Mouse (Mus musculus) G1E (cell line): ENCODE results near the gene Sptb. TPM values are rescaled to one million over a fixed set of nuclear protein-coding genes. Genes with fewer than 3 reads are reported as not detected.

Experiments used
- ATAC-seq: 2 replicates; pipeline ENCODE4 v1.8.0; 2016; ENCODE audit warnings: mild to moderate bottlenecking; ENCODE audit not compliant: insufficient number of reproducible peaks, poor library complexity, low FRiP score, severe bottlenecking; ENCODE audit errors: extremely low read depth
- DNase-seq: peaks from one replicate; pipeline ENCODE4 v3.0.0; 2012; ENCODE audit warnings: low spot score
- H3K27me3 ChIP-seq: 2 replicates; pipeline ENCODE4 v1.6.1; 2012; ENCODE audit warnings: mild to moderate bottlenecking, low read length, inconsistent platforms; ENCODE audit not compliant: insufficient read depth
- H3K36me3 ChIP-seq: replicated peaks from 2 replicates; pipeline ENCODE3; 2012; ENCODE audit warnings: mild to moderate bottlenecking, inconsistent platforms
- H3K4me1 ChIP-seq: 2 replicates; pipeline ENCODE4 v1.6.1; 2012; ENCODE audit warnings: low read depth, low read length, inconsistent platforms, mixed read lengths; ENCODE audit not compliant: insufficient read depth
- H3K4me3 ChIP-seq: 2 replicates; pipeline ENCODE4 v1.5.1; 2012; ENCODE audit warnings: low read depth, mild to moderate bottlenecking, inconsistent platforms, low read length, moderate library complexity, mixed read lengths
- H3K9me3 ChIP-seq: replicated peaks from 2 replicates; pipeline ENCODE4 v1.6.1; 2012; ENCODE audit warnings: inconsistent platforms
- CTCF ChIP-seq: IDR thresholded peaks from 2 replicates; pipeline ENCODE4 v1.5.1; 2012; ENCODE audit warnings: low read depth, low read length, inconsistent platforms, mixed read lengths
- GATA1 ChIP-seq: IDR thresholded peaks from 2 replicates; pipeline ENCODE4 v1.6.1; 2012; ENCODE audit warnings: borderline replicate concordance, low read length, inconsistent platforms, mixed read lengths
- GATA2 ChIP-seq: IDR thresholded peaks from 2 replicates; pipeline ENCODE4 v1.6.1; 2012; ENCODE audit warnings: low read depth, low read length, inconsistent platforms, borderline replicate concordance
- POLR2AphosphoS5 ChIP-seq: IDR thresholded peaks from 2 replicates; pipeline ENCODE4 v1.6.1; 2012; ENCODE audit warnings: low read depth, low read length, inconsistent platforms; ENCODE audit not compliant: insufficient replicate concordance
- TAL1 ChIP-seq: conservative IDR thresholded peaks from 2 replicates; pipeline ENCODE4 v1.6.1; 2012; ENCODE audit warnings: low read depth, low read length, inconsistent platforms, mixed read lengths
- polyA plus RNA-seq: library from polyadenylated mRNA; stranded (reverse); fragments of >175 nt; gene quantifications from 2 replicates; pipeline ENCODE4 v1.2.3, GENCODE M21; 2012
- total RNA-seq, 2 experiments: library from RNA; stranded (forward) in 1 of 2; stranded (reverse) in 1 of 2; fragments of 200-1000 nt in 1 of 2; fragments of >200 nt in 1 of 2; fragmentation: Nextera tagmentation in 1 of 2; gene quantifications; 2 replicates each; pipeline ENCODE4 v1.2.3; 2014 to 2017

The Sptb gene
- total and polyA plus RNA-seq, 3 experiments = 78.7 to 231 (median 169) TPM

GRCm38 (mm10) chr12:76540701-76541221 lies 169.6 kb downstream of the Sptb start:
- Histone ChIP-seq H3K27me3 (peaks cover 47% of the 10 kb centered on the region), H3K4me1 (peaks cover 43% of the 10 kb centered on the region), H3K36me3 (no peaks in the 10 kb centered on the region), H3K4me3 (no peak overlapping the region), H3K9me3 (peaks cover 4% of the 10 kb centered on the region; the same call in 1 of the 2 replicates)
- TF ChIP-seq GATA2 = no peak
- TF ChIP-seq CTCF = no peak
- TF ChIP-seq GATA1 = no peak
- no peak for TF ChIP-seq TAL1
- no peak for TF ChIP-seq POLR2AphosphoS5
- no peak for ATAC-seq
- DNase-seq = no peak

- Histone ChIP-seq H3K4me1 (peaks cover 46% of the 10 kb centered on the region), H3K36me3 (peaks cover 2% of the 10 kb centered on the region), H3K4me3 (no peak overlapping the region), H3K27me3 (peaks cover 47% of the 10 kb centered on the region), H3K9me3 (peaks cover 4% of the 10 kb centered on the region; the same call in 1 of the 2 replicates)
- no peak for DNase-seq
- ATAC-seq = no peak
- TF ChIP-seq GATA2 = no peak
- TF ChIP-seq TAL1 = no peak
- TF ChIP-seq GATA1 = no peak
- no peak for TF ChIP-seq CTCF
- TF ChIP-seq POLR2AphosphoS5 = no peak
These were observed 170.2 kb downstream of the Sptb start for GRCm38 (mm10) chr12:76540169-76540568.

GRCm38 (mm10) chr12:76537434-76537833 lies 172.9 kb downstream of the Sptb start:
- peaks cover 70% of the 10 kb centered on the region for H3K27me3 ChIP-seq
- peaks cover 9% of the 10 kb centered on the region for H3K9me3 ChIP-seq
- TF ChIP-seq CTCF (no peak), GATA1 (no peak), POLR2AphosphoS5 (no peak), GATA2 (no peak)
- ATAC-seq (peak; percentile 80), DNase-seq (peak; percentile 72)
- H3K36me3 ChIP-seq = peaks cover 2% of the 10 kb centered on the region
- H3K4me3 ChIP-seq = peak overlapping the region; percentile 26; the same call in 1 of the 2 replicates
- H3K4me1 ChIP-seq = peaks cover 71% of the 10 kb centered on the region

GRCm38 (mm10) chr12:76536591-76537153 lies 173.7 kb downstream of the Sptb start:
- Histone ChIP-seq H3K9me3 (peaks cover 9% of the 10 kb centered on the region), H3K4me1 (peaks cover 73% of the 10 kb centered on the region), H3K36me3 (peaks cover 2% of the 10 kb centered on the region), H3K27me3 (peaks cover 76% of the 10 kb centered on the region), H3K4me3 (no peak overlapping the region)
- TF ChIP-seq TAL1 (no peak), POLR2AphosphoS5 (no peak), GATA1 (no peak), CTCF (no peak), GATA2 (no peak)
- ATAC-seq = no peak
- no peak for DNase-seq

GRCm38 (mm10) chr12:76535471-76535900 lies 174.9 kb downstream of the Sptb start:
- Histone ChIP-seq H3K27me3 (peaks cover 80% of the 10 kb centered on the region), H3K4me3 (no peak overlapping the region; the same call in 1 of the 2 replicates), H3K4me1 (peaks cover 71% of the 10 kb centered on the region), H3K36me3 (peaks cover 2% of the 10 kb centered on the region), H3K9me3 (peaks cover 9% of the 10 kb centered on the region)
- no peak for ATAC-seq
- DNase-seq = no peak
- TF ChIP-seq CTCF (no peak), GATA2 (no peak), TAL1 (no peak), GATA1 (no peak), POLR2AphosphoS5 (no peak)

GRCm38 (mm10) chr12:76534641-76535283 lies 175.6 kb downstream of the Sptb start:
- DNase-seq = no peak
- ATAC-seq = no peak
- H3K4me3 ChIP-seq = 0 out of 2 replicates have a peak overlapping the region, but pooled peaks have one; percentile 14
- TF ChIP-seq GATA1 (no peak), GATA2 (no peak), TAL1 (no peak), CTCF (no peak), POLR2AphosphoS5 (no peak)
- peaks cover 2% of the 10 kb centered on the region for H3K36me3 ChIP-seq
- H3K27me3 ChIP-seq = peaks cover 85% of the 10 kb centered on the region
- H3K9me3 ChIP-seq = peaks cover 9% of the 10 kb centered on the region
- H3K4me1 ChIP-seq = peaks cover 71% of the 10 kb centered on the region
